Mouse (Mus musculus) bone marrow, adult 2 months (tissue): ENCODE measurements around the gene Gm6502.
"Not testable (repeated sequence)": the region's sequence is repeated elsewhere in the genome, so short reads cannot be mapped to it uniquely, and the experiment has no call there.

Experiments used
- CTCF ChIP-seq: fragments of 200-500 bp; IDR thresholded peaks from 2 replicates; pipeline ENCODE4 v1.5.1; 2011; ENCODE audit warnings: low read length, control low read depth; ENCODE audit not compliant: control insufficient read depth, insufficient read depth
- POLR2A ChIP-seq: fragments of 200-500 bp; IDR thresholded peaks from 2 replicates; pipeline ENCODE4 v1.6.1; 2011; ENCODE audit warnings: low read depth, mild to moderate bottlenecking, control low read depth, low read length, borderline replicate concordance; ENCODE audit not compliant: control insufficient read depth

GRCm38 (mm10) chr5:94306696-94307095 lies 7.5 kb upstream of the Gm6502 start, which contains the start of gene A430089I19Rik:
- TF ChIP-seq CTCF, POLR2A: not testable (repeated sequence)
